Mouse (Mus musculus) MEL-GATA-1-ER (cell line): ENCODE results near the gene Olfr297.

ENCODE experiments used
- DNase-seq: peaks from one replicate; pipeline ENCODE4 v3.0.0-alpha.2; 2012; ENCODE audit warnings: low read depth; ENCODE audit errors: extremely low read depth

The Olfr297 gene

GRCm38 (mm10) chr7:86519668-86520067 is at the start of gene Olfr297:
Gene Olfr297 (plus strand): TSS chr7:86519968.
- no peak for DNase-seq

GRCm38 (mm10) chr7:86492384-86492783 is 27.4 kb upstream of the Olfr297 start, which contains the start of gene Olfr298:
Gene Olfr298 (minus strand): TSS chr7:86492484.
- DNase-seq: no peak
